Mouse (Mus musculus) common myeloid progenitor, adult 5-6 weeks (primary cell): ENCODE measurements around the gene Aipl1. TPM values are rescaled to one million over a fixed set of nuclear protein-coding genes. Genes with fewer than 3 reads are reported as not detected.

Experiments used
- ATAC-seq: replicated peaks from 2 replicates; pipeline ENCODE4 v1.8.0; 2016; ENCODE audit warnings: low read depth, mild to moderate bottlenecking, moderate TSS enrichment, inconsistent platforms; ENCODE audit not compliant: poor library complexity, severe bottlenecking
- total RNA-seq: library from RNA; stranded (forward); fragments of 200-1000, 187-1606 nt; gene quantifications from 2 replicates; pipeline ENCODE4 v1.2.3, GENCODE M21; 2017

Aipl1 gene
- total RNA-seq, 1 experiment from 2014 or later, result 1.2 TPM

DNA sequence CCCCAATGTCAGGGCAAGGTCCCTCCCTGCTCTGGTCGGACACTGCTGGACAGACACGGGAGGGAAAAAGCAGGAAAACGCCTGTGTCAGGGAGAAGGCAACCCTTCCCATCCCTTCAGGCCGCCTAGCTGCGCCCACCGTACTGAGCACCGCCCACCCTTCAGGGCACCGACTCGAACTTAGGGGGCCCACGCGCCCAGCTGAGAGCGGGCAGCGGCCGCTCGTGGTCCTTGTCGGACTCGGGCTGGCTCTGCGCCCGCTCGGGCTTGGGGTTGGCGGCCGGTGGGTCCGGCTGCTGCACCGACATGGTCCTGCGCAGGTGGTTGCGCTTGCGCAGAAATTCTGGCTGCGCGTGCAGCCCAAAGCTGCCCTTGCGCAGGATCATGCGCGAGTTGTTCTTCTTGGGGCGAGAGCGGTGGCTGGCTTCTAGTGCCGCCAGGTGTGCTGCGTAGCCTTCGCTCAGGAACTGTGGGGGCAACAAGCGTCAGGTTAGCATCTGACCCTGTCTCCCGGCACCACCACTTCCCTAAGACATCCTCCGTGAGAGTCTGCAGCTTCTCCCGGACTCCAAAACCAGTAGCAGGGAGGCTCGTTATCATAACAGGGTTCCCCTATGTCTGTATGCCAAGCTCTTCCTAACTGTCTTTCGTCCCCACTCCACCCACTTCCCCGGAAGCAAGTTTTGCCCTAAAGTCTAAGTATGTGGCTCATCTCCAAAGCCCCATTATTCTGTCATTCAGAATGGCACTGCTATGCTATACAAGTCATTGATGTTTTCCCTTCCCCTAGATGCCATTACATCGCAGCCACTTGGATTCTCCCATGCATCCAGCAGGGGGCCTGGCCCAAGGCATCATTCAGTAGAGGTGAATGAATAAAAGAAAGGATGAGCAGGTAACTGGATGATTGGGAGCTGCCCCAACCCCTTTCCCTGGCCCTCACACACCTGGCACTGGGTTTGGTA is 13.9 kb upstream of the Aipl1 start:
- 0 out of 2 replicates have a peak, but pooled peaks have one; percentile 16 for ATAC-seq

DNA sequence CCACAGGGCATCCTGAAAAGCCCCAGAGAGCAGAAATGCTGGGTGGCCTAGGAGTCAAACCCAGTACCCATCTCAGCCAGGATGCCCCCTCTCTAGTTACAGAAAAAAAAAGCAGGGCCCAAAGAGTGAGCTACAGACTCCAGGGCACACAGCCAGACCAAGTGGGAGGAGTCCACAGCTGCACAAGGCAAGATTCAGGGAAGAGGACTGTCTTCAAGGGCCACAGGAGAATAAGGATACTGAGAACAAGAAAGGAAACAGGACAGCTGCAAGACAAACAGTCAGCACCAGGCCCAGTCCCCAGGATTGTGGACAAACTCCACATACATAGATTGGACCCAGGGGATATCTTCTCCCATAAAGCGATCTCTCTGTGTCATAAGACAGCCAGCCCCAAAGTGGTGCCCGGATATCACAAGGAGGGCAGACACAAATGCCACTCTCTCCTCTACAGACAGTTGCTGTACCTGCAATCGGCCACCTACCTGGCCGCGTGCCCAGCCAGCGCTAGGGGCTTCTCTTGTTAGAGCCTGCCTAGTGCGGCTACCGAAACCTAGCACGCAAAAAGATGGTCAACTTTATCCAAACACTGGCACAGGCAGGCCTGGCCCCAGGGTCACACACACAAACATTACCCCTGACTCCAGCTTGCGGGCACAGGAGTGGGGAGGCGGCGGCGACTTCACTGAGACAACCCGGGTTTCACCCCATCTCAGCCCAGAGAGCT is 13.0 kb upstream of the Aipl1 start:
- no peak for ATAC-seq

DNA sequence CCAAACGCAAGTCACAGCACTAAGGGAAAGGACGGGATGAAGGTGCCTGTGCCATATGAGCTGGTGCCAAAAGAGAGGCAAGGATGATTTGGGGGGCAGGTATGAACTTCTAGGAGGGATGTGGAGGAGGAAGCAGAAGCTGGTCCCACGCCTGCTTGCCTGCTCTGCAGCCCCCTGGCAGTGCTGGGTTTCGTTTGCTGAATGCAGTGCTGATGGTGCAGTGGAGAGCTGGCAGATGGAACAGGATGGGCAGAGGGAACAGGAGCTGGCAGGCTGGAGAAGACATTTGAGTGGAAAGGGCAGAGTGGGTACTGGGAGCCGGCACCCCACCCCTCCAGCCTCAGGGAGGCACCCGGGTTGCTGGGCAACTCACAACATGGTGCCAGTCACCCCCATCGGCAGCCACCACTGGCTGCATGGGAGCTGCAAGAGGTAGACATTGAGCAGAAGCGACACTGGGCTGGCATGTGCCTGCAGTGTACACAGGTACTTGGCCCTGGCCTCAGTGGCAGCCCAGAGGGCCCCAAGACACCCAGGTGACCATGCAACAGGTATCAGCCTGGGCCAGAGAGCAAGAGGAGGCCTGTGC is 12.0 kb upstream of the Aipl1 start:
- ATAC-seq, result no peak

DNA sequence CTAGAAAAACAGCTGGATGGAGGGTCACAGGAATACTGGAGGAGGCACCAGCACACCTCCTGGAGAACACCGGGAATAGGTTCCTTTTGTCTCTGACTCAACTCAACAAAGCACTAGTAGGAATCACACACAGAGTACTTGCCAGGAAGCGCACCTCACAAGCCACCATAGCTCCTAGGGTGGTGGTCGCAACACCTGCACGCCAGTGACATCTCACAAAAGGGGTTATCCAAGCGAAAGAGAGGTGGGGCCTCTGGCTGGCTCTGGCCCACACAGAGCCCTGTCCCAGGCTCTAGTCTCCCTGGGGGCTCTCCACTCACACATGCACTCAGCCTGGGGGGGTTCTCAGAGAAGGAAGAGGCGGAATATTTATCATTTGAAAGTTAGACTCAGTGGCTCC is 11.4 kb upstream of the Aipl1 start:
- ATAC-seq, result no peak

DNA sequence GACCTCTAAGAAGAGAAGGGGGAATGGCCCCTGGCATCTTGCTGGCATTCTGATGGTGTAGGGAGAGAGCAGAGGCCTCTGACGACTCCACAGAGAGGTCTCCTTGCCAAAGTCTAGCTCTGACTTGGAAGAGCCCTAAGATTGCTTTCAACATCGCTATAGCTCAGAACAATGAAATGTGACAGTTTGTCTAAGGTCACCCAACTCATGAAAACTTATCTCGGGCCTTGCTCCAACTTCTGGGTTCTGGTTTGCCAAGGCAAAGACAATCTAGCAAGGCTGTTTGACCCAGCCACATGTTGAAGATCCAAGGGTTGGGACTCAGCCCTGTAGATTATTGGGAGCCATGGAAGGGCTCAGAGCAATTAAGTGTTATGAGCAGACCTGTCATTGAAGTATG is 6.9 kb upstream of the Aipl1 start:
- no peak for ATAC-seq

DNA sequence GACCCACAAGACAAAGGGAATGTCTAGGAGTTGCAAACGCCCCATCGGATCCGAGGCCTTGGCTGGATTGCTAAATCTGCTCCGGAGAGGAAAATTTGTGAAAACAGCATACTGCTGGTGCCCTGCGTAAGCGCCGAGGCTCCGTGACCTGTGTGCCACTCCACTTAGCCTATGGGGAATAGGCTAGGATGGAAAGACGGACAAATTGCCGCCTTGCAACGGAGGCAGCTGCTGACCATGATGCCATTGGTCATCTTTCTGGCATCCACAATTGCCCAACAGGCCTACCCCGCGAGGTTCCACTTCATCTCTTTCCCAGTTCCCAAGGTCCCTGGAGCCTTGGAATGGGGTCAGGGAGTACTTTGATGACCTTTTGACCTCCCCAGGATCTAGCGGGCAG is 5.3 kb upstream of the Aipl1 start:
- no peak for ATAC-seq

DNA sequence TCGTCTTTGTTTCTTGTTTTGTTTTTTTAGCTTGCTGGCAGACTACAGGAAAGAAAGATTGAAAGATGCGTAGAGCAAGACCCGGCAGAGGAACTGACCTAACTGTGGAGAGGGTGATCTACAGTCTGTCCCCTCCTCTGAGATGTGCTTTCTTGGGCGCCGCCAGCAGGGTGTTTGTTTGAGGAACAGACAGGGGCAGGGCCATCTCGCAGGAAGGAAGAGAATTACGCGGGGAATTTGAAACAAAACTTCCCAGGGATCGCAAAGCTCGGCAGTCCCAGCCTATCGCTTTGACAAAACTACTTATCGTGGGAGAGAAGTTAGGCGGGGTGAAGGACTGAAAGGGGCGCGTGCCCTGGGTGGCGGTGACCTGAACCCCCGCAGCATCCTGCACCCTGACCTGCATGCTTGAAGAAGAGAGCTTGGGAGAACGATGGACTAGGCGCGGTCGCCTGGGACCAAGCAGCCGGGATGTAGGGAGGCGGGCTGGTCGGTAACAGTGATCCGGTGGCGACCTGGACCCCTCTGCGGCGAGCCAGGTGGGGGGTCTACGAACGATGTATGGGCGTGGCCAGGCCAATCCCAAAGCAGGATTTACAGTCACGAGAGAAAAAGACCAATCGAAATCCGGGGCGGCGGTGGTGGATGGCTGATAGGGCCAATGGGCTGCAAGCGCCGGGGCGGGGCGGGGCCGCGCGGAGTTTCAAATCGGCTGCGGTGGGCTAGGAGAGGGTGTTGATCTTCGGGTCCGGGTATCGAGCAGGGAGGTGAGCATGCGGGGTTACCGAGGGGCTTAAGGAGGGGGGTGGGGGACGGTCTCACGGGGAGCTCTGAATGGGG is 4.7 kb upstream of the Aipl1 start, which contains the start of gene Pimreg:
TSS of gene Pimreg (plus strand) at position 265 of the 840 bp plus-strand sequence.
- peak; percentile 86 for ATAC-seq

DNA sequence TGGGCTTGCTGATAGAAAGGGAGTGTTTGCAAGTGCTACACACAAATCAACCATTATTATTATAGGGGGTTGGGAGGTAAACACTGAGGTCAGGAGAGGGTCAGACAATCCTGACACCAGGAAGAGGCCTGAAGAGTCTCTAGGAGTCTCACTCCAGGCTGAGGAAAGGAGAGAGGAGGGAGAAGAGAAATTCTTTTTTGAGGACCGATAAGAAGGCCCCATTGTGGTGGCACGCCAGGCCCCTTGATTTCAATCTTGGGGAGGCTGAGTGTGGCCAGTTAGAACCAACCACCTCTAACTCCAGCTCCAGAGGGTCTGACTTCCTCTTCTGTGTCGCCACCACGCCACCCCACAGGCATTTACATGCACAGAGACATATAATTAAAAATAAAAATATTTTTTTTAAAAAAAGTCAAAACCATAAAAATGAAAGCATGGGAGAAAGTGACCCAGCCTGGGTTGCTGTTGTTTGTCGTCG is 4.0 kb upstream of the Aipl1 start:
- peak; percentile 42 for ATAC-seq

DNA sequence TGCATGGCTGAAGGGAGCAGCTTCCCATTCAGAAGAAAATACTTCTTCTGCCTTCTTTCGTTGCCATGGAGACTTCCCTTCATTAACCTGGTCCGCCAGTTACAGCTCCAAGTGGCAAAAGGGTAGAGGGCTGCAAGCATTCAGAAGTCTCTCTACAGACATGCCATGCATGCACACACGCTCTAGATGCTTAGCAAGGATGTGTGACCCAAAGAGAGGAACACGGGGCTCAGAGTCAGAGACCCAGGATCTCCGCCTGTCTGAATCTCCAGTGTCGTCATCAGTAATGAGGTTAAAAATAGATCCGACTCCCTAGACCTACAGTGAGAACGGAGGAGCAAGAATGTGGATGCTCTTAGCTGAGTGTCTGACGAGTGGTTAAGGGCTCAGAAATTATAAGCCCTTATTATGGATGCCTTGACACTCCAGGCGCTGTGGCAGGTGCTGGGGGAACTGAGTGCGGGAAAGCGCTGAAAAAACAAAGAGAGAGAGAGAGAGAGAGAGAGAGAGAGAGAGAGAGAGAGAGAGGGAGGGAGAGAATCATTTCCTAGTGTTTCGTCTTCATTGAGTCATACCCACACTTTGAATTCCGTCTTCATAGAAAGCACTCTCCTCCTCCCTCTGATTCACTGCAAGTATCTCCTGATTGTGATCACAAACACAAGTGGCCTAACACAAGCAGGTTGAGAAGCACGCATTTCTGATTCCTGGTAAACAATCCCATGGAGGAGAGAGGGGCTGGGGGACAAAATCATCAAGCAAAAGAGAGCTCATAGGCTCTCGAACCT is 2.5 kb upstream of the Aipl1 start:
- no peak for ATAC-seq

DNA sequence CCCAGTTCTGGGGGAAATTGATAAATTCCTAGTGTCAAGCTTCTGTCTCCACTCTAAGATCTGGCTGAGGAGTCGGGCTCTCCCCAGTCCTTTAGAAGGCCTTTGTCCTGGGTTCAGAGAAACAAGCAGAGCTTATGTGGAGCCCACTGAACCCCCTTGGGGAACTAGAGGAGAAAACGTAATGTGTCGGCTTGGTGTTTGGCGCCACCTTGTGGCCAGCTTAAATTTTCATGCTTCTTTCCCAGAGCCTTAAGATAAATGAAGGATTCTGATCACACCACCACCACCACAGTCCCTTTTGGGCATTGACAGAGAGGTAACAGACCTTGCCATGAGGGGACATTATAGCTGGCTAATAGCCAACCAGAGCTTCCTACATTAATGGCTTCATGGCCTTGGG is 687 bp upstream of the Aipl1 start:
- ATAC-seq, result 0 out of 2 replicates have a peak, but pooled peaks have one; percentile 31

DNA sequence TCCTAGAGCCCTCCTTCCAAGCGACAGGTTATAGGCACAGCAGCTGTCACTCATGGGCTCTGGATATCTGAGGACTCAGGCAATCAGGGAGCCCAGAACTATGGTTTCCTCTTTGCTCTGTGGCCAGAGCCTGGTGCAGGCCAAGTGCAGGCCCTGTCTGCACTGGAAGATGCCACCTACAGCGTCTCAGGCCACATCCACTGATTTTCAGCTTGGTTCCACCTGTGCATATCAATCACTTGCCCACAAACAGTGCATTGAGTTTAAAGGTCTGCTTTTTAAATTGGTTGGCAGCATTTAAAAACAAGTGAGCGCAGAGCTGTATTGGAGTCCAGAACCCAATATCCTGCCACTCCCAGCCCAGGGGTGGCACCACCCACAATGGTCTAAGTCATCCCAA is 4.7 kb downstream of the Aipl1 start:
- ATAC-seq, result no peak

DNA sequence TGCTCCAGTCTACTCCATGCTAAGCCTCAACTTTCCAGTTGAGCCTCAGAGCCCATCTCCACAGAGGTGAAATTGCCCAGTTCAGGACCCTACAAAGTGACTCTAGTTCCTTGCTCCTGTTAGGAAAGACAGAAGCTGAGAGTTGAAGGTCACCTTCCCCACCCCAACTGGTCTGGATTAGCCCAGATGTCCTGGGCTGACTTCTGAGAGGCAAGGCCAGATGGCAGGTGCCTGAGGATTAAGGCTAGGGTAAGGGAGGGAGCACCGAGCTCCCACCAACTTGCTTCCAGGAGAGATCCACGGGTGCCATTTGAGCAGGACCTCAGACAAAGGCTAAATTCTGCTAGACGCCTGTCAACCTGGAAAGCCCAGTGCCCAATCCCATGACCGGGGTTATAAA is 5.2 kb downstream of the Aipl1 start:
- no peak for ATAC-seq

DNA sequence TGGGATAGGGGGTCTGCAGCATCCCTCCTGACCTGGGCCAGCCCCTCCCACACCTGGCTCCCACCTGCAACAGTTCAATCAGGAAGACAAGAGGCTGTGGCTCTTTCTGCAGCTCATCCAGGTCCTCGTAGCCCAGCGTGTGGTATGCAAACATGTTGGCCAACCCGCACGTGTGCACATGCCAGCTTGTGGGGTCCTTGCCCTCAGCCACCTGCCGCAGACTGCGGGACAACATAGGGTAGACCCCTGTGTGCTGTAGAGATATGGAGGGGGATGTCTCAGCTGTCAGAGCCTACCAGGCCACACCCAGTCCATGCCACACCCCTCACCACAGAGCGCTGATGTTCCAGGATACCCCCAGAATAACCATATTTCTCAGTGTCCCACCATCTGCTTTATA is 6.0 kb downstream of the Aipl1 start:
- no peak for ATAC-seq

DNA sequence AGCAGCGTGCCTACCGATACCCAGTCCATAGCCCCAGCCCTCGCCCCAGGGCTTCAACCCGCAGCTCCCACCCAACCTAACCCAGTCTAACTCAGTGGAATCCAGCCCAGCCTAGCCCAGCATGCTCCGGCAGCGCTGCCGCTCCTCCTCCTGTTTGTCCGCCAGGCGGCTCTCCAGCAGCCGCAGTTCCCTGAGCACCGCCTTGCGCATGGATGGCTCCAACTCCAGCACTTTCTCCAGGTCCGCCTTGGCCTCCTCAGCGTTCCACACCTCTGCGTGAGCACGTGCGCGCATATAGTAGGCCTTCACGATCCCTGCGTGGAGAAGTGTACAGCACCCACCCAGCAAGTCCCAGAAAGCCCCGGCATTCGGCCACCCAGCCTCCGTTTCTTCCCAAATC is 8.2 kb downstream of the Aipl1 start:
- no peak for ATAC-seq

DNA sequence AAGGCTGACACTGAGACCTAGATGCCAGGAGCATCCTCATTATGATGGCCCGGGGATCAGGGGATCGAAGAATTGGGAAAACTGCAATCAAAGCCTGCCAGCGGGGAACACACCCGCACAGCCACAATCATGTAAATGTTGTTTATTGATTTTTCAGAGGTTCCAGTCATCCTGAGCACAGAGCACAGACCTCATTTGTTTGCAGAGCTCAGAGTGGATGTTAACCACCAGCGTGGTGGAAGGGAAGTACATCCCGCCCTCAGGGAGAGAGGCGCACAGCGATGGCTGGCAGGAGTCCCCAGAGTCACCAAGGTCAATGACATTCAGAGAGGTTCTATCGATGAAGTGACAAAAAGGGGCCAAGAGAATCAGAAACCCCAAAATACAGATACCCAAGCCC is 9.5 kb downstream of the Aipl1 start:
- no peak for ATAC-seq

DNA sequence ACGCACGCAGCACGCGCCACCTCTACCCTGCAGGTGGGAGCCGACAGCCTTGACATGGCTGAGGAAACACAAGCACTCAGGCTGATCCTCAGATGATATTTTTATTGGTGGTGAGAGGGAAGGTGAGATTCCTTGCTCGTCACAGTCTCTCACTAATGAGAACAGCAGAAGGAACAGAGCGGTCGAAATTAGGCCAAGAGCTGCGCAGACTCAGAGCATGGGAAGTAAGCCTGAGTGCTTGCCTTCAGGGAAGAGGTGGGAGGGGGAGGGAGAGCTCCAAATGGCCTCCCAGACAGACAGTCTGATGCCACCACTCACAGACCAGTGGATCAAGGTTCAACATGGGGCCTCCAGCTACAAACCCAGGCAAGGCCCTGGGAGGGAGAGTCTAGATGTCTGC is 10.8 kb downstream of the Aipl1 start:
- no peak for ATAC-seq

DNA sequence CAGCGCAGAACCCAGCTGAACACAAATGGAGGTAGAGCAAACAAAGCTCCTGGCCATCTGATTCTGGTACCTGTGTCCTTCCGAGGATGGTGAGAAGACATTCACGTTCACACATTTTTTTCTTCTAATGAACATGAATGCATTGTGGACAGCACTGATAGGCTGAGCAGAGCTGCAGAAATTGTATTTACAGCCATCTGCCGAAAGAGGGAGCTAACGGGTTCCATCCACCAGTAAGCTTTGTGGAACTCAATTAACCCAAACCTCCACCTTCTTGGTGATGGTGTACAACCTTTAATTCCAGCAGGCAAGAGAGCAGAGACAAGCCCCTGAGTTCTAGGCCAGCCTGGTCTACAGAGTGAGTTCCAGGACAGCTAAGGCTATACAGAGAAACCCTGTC is 11.5 kb downstream of the Aipl1 start:
- peak; percentile 64 for ATAC-seq

DNA sequence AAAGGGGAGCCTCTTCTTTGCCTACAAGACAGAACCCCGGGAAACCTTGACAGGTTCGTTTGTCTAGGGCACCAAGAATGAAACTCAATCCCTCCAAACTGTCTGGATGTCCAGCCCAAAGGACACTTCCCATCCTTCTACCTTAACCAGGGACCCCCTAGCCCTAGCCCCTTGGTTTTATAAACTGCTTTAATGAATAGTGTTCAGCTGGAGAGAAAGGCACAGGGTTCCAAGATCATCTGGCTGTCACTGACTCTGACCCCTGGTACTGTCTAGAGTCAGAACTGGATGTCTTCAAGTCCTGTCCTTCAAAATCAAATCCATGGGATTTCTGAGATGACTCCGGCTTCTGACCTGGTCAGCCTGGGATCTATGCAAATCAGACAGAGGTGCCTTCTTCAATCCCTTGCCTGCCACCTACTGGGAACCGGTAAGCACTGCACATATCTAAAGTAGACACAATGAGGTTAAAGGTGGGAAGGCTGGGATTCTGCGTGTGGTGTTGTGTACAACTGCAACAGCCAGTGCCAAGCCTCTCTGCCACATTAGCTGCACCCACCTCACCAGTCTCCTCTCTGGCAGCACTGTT is 13.0 kb downstream of the Aipl1 start:
- peak; percentile 79 for ATAC-seq

DNA sequence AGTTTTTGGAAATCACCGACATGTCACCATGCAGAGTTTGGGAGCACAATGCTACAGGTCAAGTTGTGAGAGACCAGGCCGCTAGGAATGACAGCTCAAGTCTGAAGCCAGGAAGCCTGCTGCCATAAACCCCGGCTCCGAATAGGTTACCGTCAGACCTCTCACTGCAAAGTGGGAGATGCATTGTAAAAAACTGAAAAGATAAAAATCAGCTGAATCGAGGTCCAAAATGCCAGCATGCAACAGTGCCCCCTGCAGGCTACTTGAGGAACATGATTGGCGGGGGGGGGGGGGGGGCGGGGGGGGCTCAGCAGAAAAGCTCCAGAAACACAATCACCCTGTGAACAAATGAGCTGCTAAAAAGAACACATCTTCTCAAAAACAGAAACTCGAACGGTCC is 13.7 kb downstream of the Aipl1 start:
- no peak for ATAC-seq
